Mouse (Mus musculus) neutrophil, adult 83 days (primary cell): ENCODE data around the gene Rtkn. TPM values are rescaled to one million over a fixed set of nuclear protein-coding genes. Genes with fewer than 3 reads are reported as not detected.

ENCODE experiments used
- total RNA-seq, 2 experiments: library from RNA; stranded (reverse); gene quantifications; one replicate each; pipeline ENCODE4 v1.2.4; 2023

Rtkn gene
- under 1 TPM; 0.33 to 0.66 TPM for total RNA-seq

GRCm38 (mm10) chr6:83134951-83135513 is at the start of gene Rtkn:
Gene Rtkn (plus strand): TSS chr6:83135463.

GRCm38 (mm10) chr6:83086121-83087035 is 48.9 kb upstream of the Rtkn start, which contains the start of gene Lbx2:
Gene Lbx2 (plus strand): TSS chr6:83086367.

GRCm38 (mm10) chr6:83101316-83101687 is 34.0 kb upstream of the Rtkn start, which contains the start of the genes Ccdc142 and Gm42688:
Gene Ccdc142 (plus strand): TSS chr6:83101601.
Gene Gm42688 (plus strand): TSS chr6:83101617.

GRCm38 (mm10) chr6:83108762-83109668 is 26.2 kb upstream of the Rtkn start, which contains the start of gene Mrpl53:
Gene Mrpl53 (plus strand): TSS chr6:83109040.

GRCm38 (mm10) chr6:83115011-83115671 is 20.1 kb upstream of the Rtkn start, which contains the start of gene Mogs:
Gene Mogs (plus strand): TSS chr6:83115496.

GRCm38 (mm10) chr6:83120930-83121862 is 14.1 kb upstream of the Rtkn start, which contains the start of gene Wbp1:
Gene Wbp1 (minus strand): TSS chr6:83121559.

GRCm38 (mm10) chr6:83125331-83125730 is 9.9 kb upstream of the Rtkn start, which contains the start of gene Ino80b:
Gene Ino80b (minus strand): TSS chr6:83125431.

GRCm38 (mm10) chr6:83156259-83156684 is 21.0 kb downstream of the Rtkn start, which contains the start of the genes Wdr54 and 1700003E16Rik:
Gene Wdr54 (minus strand): TSS chr6:83156397.
Gene 1700003E16Rik (plus strand): TSS chr6:83156404.

GRCm38 (mm10) chr6:83165607-83166242 is 30.5 kb downstream of the Rtkn start, which contains the start of gene Dctn1:
Gene Dctn1 (plus strand): TSS chr6:83165920.

Other genes with a start within 250 kb of the Rtkn start
- 10 to 100 TPM; 19.7 to 22.7 TPM for gene Sema4f, start 195.7 kb upstream of the Rtkn start, total RNA-seq
- gene M1ap, start 188.6 kb upstream of the Rtkn start, total RNA-seq: 1 to 10 TPM; 2.4 to 4.5 TPM
- 10 to 100 TPM; 24.4 to 28.8 TPM for gene Dok1, start 102.0 kb upstream of the Rtkn start, total RNA-seq
- gene Loxl3, start 101.3 kb upstream of the Rtkn start, total RNA-seq: 1 to 10 TPM; 1.1 to 1.5 TPM
- gene Aup1, start 80.9 kb upstream of the Rtkn start, total RNA-seq: 100 to 1,000 TPM; 190 to 202 TPM
- 10 to 100 TPM; 57.4 to 60.2 TPM for gene Htra2, start 80.2 kb upstream of the Rtkn start, total RNA-seq
- gene Dqx1, start 77.6 kb upstream of the Rtkn start, total RNA-seq: 1 to 10 TPM; 6.6 to 7.1 TPM
- gene Tlx2, start 65.2 kb upstream of the Rtkn start, total RNA-seq: not detected
- 10 to 100 TPM; 18.2 to 18.7 TPM for gene Pcgf1, start 57.6 kb upstream of the Rtkn start, total RNA-seq
- gene Lbx2, start 49.1 kb upstream of the Rtkn start, total RNA-seq: not detected
- gene Ccdc142, start 33.9 kb upstream of the Rtkn start, total RNA-seq: 1 to 10 TPM; 2.8 to 6.6 TPM
- gene Gm42688, start 33.8 kb upstream of the Rtkn start, total RNA-seq: 1 to 10 TPM; 5.3 to 6.5 TPM
- gene Mrpl53, start 26.4 kb upstream of the Rtkn start, total RNA-seq: 10 to 100 TPM; 23.9 to 24.8 TPM
- 10 to 100 TPM; 26.2 to 35.5 TPM for gene Mogs, start 20.0 kb upstream of the Rtkn start, total RNA-seq
- gene Wbp1, start 13.9 kb upstream of the Rtkn start, total RNA-seq: 10 to 100 TPM; 34.8 to 39.7 TPM
- 10 to 100 TPM; 17.3 to 17.9 TPM for gene Ino80b, start 10.0 kb upstream of the Rtkn start, total RNA-seq
- under 1 TPM; 0.18 to 0.64 TPM for gene Wdr54, start 20.9 kb downstream of the Rtkn start, total RNA-seq
- not detected for gene 1700003E16Rik, start 20.9 kb downstream of the Rtkn start, total RNA-seq
- 100 to 1,000 TPM; 129 to 136 TPM for gene Dctn1, start 30.5 kb downstream of the Rtkn start, total RNA-seq
- gene Slc4a5, start 84.4 kb downstream of the Rtkn start, total RNA-seq: not detected
- 10 to 100 TPM; 21.3 to 24.8 TPM for gene Mthfd2, start 190.4 kb downstream of the Rtkn start, total RNA-seq
- gene Mob1a, start 190.6 kb downstream of the Rtkn start, total RNA-seq: 100 to 1,000 TPM; 133 to 139 TPM
- 10 to 100 TPM; 17.5 to 22.0 TPM for gene Bola3, start 213.7 kb downstream of the Rtkn start, total RNA-seq